Mouse (Mus musculus): ENCODE measurements around the gene E330009J07Rik.

- TF ChIP-seq POLR2A (IDR thresholded peaks at IDR 0.05; ENCODE audit: low read depth, low read length) (no peak), CTCF (IDR thresholded peaks at IDR 0.05; ENCODE audit: extremely low read depth, insufficient read depth, insufficient read length, insufficient replicate concordance) (no peak)
These were observed 8.5 kb downstream of the E330009J07Rik start for GRCm38 (mm10) chr6:40427441-40427840.
